Mouse (Mus musculus): ENCODE measurements around the gene Pfkm.

DNA sequence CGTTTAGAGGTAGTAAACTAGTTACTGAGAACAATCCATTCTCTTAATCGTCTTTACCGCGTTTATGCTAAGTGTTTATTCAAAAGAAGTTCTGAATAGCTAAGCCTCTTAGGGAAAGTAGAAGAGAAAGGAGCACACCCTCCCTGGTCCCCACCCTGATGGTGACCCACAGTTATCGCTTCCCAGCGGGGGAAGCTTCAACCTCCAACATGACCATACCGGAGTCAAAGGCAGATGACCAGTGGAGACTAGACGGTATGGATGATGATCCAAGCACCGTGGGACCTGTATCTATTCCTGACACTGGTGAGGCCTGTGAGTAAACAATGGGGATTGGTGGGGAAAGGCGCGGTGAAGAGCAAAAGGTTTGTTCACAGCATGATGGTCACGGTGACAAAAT is 2.5 kb downstream of the Pfkm start:
- no peak for TF ChIP-seq CTCF (IDR thresholded peaks at IDR 0.05; ENCODE audit: extremely low read depth, insufficient read length, insufficient replicate concordance, low read depth, low read length)
- TF ChIP-seq POLR2A (IDR thresholded peaks at IDR 0.05; ENCODE audit: low read depth, low read length), result no peak

Data from small intestine, adult 2 months (tissue).